Mouse (Mus musculus) A20 (cell line): ENCODE measurements around the gene Eif2b4.
"Not testable (repeated sequence)": the region's sequence is repeated elsewhere in the genome, so short reads cannot be mapped to it uniquely, and the experiment has no call there.

Experiments
- DNase-seq: peaks from one replicate; pipeline ENCODE4 v3.0.0-alpha.2; 2011; ENCODE audit warnings: low read depth, low spot score

The Eif2b4 gene

DNA sequence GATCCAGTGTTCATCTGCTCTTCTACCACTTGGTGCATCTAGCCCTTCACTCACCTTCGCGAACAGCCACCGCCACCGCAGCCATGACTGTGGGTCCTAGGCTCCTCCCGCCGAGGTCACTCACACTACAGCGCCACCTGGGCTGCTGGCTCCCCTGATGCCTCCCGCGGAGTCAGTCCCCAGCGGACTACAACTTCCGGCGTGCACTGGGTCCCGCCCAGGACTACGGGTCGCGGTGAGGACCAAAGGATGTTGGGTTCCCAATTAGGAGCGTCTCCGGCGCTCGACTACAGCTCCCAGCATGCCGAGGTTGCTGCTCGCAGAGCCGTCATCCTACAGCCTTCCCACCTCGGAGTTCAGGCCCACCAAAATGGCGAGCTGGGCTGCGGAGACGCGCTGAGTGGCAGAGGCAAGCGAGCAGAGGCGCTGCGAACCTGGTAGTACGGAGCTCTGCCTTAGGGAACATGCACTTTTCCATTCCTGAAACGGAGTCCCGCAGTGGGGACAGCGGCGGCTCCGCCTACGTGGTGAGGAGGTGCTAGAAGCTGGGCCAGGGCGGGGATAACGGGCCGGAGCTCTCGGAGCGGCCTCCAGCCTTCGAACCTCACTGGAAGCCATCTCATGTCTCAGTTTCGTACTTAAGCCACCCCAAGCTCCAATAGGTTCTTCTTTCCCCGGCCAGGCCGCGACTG lies at the start of gene Eif2b4, which contains the start of gene Snx17:
Gene Eif2b4, minus strand, starts transcription at position 492 of the 692 bp plus-strand sequence.
Gene Snx17, plus strand, starts transcription at position 289 of the 692 bp plus-strand sequence.
- peak; percentile 99 for DNase-seq

DNA sequence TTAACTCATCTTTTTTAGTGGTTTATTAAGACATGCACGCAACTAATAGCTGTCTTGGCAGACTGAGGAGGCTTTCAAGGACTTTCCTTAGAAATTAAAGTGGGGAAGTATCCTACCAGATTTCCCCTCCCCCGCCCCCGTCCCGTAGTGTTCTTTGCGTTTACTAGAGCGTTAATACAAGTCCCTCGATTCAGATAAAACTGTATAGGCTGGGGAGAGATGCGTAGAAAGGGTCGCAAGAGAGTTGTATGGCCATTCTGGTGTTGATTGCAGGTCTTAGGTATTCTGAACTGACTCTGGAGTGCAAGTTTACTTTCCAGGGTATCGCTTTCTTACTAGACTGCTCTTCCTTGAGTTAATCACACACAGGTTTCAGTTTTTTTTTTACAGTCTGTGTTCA lies 49.0 kb upstream of the Eif2b4 start:
- no peak for DNase-seq

DNA sequence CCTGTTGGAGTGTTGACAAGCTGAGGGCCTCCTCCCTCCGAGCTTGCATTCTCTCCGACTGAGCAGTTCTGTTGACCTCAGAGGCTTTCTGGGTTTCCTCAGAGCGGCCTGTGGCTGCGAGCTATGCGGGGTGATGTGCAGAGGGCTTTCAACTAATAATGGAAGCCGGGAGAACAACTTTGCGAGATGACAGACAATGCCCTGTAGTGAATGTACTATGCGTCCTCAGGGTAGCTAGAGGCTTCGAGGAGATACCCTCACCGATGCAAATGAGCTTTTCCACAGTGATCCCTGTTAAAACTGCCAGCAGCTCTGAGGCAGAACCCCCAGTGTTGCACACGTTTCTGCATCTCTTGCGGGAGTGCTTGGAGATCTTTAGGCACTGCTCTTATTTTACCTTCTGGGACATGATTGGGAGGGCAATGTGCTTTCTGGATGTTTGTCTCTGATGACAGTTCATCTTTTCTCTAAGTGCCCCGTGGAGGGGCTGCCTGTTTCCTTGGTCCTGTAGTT lies 48.3 kb upstream of the Eif2b4 start:
- DNase-seq: no peak

DNA sequence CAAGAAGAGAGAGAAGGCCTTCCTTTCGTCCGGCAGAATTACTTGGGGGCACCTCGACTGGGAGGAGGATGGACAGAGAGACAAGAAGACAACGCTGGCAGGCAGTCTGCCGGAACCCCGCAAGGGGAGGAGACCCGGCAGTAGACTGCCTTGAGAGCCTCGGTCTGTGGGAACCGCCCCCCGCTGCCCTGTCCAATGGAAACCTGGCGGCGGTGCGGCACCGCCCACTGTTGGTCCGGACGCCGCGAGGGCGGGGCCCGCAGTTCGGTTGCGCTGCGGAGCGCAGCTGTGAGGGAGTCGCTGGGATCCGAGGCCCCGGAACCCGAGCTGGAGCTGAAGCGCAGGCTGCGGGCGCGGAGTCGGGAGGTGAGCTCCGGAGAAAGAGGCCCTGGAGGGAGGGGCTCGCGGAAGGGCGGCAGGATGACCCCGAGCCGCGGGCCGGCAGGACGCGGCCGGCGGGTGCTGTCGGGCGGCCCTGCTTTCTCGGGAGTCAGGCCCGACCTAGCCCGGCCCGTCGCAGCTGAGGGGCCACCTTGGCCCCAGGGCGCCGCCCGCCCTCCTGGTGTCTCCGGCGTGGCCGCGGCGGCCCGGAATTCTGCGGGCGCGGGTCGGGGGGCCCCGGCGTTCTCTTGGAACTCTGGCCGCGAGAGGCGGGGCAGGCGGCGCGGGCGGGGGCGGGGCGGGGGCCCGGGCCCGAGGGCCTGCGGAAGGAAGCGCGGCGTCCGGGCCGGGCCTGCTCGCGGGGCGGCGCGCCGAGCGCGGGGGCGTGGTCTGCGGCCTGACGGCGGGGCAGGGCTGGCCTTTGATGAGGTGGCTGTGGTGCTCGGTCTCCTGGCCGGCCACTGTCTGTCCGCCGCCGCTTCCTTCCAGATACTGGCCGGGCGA lies 47.6 kb upstream of the Eif2b4 start, which contains the start of the genes Nrbp1 and Gm9970:
Gene Nrbp1, plus strand, starts transcription at position 228 of the 885 bp plus-strand sequence.
Gene Gm9970, minus strand, starts transcription at position 596 of the 885 bp plus-strand sequence.
- DNase-seq: peak; percentile 98

DNA sequence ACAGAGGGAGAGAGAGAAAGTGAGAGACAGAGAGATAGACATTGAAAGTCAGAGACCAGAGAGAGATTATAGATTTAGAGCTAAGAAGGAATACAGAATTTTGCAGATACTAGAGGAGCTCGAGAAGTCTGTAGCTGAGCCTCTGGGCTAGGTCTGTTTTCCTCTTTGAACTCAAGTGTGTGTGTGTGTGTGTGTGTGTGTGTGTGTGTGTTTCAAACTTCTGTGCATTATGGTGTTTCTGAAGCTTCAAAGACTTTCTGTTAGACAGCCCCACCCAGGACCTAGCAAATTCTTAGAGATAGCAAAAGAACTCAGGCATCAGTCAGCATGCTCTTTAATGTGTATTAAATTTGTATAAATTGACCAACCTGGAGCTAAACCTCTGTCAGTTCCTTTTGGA lies 33.4 kb upstream of the Eif2b4 start:
- DNase-seq: no peak

DNA sequence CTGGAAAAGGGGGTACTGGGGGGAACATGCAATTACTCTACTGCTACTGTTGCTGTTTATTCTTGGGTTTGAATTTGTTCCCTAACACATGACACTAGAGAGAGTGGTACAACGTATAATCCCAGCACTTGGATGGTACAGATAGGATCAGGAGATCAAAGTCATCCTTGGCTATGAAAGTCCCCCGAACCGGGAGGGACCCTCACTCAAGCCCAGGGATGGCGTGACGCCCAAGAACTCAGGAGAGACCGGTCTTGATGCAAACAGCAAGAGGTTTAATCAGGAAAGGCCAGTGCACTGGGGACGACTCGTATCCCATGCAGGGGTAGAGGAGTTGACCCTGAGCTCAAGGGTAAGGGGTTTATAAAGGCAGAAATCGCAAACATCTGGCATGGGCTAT lies 29.5 kb upstream of the Eif2b4 start:
- DNase-seq: no peak

DNA sequence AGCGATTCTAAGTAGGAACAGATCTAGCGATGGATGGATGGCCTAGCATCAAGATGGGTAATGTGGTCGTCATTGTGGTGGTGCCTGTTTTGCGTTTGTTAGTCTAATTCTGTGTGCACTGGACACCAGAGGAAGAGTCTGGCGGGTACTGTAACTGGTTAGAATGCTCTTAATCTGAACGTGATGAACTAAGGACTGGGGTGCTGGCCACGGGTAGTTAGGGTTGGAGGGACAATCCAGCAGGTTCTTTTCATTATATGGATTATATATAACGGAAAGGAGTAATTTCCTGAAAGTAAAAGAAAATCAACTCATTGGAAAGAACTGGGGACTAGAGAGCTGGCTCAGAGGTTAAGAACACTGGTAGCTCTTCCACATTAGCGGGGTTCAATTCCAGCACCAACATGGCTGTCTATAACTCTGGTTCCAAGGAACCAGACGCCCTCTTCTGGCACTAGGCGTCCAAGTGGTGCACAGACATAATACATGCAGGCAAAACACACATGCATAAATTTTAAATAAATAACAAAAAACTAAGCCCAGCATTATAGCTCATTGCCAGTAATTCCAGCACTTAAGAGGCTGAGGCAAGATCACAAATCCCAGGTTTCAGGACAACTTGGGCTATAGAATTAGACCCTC lies 28.2 kb upstream of the Eif2b4 start:
- peak; percentile 87 for DNase-seq

DNA sequence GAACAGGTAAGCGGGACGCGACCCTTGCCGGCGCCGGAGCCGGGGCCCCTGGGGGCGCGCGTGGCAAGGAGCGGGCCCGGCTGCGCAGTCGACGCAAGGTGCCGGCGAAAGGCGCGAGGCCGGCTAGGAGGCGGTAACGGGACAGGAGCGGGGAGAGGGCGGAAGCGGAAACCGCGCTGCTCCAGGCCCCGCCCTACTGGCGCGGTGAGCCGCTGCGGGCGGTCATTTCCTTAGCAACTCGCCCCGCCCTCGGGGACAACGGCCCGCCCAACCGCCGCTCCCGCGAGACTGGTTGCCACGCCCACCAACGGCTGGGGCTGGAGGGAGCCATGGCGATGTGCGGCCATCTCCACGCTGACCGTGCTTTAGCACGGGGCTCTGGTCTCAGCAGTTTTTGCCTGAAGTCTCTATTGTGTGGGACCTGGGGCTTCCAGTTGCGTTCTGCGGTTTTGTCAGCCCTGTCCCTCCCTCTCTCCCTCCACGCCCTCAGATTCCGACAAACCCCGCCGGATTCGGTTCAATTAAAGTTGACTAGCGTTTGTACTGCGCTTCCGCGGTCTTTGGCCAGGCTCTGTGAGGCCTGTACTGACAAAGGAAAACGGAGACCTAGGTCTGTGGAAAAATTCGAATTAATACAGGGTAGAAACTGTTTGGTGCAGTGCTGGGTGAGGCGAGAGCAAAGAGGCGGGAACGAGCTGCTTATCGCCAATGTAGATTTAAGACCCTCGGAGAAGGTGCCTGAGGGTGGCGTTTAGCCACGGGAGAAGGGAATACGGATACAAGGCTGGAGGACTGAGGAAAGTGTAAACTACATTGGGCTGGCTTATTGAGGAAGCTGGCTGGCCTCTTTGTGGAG lies 27.4 kb upstream of the Eif2b4 start, which contains the start of gene Ppm1g:
Gene Ppm1g, minus strand, starts transcription at position 240 of the 856 bp plus-strand sequence.
- DNase-seq: peak; percentile 97

DNA sequence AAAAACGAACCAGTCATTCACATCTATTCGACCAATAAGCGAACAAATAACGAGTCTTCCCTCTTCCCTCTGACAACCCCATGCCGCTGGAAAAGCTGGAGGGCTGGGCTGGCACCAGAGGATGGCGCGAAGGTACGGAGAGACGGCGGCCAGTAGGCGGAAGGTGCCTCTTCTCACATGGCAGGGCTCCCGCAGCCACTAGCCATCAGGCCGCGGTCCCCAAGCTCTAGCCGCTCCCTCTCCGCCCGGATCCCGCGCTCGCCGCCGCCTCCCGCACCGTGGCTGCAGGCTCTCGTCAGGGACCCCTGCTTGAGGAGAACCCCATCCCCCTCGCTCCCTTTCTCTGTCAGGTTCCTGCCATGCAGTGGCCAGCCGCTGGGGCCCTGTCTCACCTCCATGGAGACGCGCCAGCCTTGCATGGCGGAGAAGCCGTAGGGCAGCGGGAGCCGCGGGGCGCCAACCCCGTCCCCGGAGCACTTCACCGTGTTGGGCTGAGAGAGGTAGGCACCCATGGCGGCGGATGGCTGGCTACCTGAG lies 26.7 kb upstream of the Eif2b4 start:
- DNase-seq: no peak

DNA sequence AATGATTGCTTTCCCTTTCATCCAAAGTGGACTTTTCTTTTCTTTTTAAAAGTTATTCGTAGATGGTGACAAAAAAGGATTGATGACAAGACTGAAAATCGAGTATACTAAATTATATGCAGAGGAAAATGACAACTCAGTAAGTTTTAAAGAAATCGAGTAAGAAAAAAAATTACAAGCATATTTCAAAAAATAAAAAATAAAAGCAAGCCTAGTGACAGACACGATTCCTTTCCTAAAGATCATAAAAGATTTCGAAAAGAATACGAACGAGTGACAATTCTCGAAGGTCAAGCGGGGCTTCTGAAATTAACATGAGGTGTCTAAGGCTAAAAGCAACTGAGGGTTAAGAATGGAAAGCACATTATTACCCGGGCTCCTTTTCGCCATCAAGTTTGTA lies 26.2 kb upstream of the Eif2b4 start:
- peak; percentile 28 for DNase-seq

DNA sequence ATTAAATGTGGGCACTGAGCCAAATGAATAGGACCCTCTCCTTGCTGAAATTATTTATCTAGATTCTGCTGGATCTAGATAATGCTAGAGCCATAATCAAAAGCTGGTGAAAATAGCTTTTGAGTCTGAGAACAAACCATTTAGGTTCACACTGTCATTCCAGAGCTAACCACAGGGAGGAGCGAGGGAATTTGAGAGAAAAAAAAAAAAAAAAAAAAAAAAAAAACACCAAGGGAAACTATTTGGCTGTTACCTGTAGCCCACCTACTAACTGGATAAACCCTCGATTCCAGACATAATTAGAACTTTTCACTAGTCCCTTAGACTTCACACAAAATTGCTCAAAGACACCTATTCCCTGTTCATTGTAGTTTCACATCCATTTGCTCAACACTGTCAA lies 25.8 kb upstream of the Eif2b4 start:
- peak; percentile 38 for DNase-seq

DNA sequence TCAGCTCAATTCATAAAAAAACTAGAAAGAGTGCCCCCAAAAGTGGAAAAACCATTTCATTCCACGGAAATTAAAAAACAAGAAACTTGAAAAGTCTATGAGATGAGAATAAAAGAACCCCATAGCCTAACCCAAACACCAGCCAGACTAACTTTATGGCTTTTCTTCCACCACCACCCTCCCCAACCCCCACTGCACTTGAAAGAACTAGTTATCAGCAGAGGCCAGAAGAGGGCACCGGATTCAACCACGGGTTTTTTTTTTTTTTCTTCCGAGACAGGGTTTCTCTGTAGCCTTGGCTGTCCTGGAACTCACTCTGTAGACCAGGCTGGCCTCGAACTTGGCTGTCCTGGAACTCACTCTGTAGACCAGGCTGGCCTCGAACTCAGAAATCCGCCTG lies 25.1 kb upstream of the Eif2b4 start:
- peak; percentile 62 for DNase-seq

DNA sequence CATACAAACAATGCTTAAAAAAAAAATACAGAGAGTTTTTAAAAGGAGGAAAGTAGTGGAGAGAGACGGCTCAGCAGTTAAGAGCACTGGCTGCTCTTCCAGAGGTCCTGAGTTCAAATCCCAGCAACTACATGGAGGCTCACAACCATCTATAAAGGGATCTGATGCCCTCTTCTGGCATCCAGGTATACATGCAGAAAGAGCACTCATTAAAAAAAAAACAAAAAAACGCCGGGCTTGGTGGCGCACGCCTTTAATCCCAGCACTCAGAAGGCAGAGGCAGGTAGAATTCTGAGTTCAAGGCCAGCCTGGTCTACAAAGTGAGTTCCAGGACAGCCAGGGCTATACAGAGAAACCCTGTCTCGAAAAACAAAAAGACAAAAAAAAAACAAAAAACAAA lies 23.3 kb upstream of the Eif2b4 start:
- DNase-seq: not testable (repeated sequence)

DNA sequence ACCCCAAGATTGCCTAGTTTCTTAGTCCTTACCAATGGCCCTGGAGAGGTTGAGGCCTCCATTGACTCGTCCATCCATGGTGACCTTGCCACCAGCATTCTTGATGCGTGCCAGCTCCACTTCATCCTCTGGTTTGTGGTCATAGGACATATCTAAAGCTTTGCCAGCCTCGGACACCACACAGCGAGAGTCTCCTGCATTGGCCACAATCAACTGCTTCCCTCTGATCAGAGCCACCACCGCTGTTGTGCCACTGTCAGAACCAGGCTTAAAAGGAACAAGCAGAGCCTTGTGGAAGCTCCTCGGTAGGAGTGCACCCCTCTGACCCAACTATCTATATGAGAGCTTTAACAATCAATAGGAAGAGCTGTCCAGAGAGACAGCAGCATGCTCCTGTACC lies 11.2 kb upstream of the Eif2b4 start:
- no peak for DNase-seq

DNA sequence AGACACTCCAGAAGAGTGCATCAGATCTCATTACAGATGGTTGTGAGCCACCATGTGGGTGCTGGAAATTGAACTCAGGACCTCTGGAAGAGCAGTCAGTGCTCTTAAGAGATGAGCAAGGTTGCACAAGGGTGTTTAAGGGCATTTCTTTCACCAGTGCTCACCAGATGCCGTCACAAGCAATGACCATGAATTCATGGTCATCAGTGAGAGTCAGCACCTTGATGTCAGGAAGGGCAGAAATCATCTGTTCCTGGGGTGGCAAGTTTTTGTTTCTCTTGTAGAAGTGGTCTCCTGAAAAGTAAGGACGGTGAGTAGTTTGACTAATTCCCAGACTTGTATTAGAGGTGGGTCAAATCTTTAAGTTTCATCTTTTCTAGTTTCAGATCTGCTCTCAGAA lies 10.6 kb upstream of the Eif2b4 start:
- no peak for DNase-seq

DNA sequence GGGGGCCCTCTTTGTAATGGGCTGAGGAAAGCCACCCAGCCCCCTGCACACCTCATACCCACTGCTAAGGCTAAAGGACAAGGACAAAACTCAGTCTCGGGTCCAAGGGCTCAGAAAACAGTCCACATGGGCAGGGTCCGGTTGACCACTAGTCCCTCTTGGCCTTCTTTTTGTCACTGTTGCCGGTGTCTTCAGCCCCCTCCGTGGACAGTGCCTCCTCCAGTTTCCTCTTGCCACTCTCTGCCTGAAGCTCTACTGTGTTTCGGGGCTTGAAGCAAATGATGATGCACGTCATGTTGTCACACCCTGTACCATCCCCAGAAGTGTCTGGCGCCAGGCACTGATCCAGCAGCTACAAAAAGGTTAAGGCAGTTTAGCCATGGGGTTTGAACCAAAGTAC lies 9.7 kb upstream of the Eif2b4 start:
- no peak for DNase-seq

DNA sequence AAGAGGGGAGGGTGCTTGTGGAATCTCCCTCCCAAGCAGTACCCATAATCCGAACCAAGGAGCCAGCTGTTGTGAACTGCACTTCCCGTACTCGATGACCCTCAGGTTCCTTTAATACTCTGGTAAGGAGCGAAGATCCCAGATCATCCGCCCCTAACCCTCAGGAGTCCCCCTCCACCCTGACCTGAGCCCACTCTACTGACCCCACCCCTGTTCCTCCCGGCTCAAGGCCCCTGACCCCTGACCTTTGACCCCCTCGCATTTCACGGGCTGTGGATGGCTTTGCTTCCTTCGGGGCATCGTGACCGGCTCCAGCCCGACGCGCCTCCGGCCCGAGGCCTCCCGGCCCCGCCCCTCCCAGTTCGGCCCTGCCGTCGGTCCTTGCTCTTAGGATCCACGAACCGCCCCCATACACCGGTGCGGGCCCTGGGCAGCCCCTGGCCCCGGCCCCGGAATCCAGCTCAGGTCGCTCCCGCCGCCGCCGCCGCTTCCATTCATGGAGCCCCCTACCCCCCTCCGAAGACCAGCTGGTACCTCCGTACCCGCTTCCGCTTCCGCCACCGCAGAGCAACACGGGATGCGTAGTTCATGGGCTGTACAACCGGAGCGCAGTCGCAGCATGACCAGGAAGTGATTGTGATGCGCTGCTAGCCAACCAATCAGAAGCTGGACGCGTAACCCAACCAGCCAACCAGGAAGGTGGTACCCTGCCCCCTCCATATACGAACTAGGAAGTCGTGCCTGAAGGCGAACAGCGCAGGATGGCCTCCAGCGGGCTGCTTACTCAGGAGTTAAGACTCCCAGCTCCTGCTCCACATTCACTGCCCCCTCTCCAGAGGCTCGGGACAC lies 8.7 kb upstream of the Eif2b4 start, which contains the start of gene Zfp513:
Gene Zfp513, minus strand, starts transcription at position 562 of the 849 bp plus-strand sequence.
- DNase-seq: peak; percentile 98

DNA sequence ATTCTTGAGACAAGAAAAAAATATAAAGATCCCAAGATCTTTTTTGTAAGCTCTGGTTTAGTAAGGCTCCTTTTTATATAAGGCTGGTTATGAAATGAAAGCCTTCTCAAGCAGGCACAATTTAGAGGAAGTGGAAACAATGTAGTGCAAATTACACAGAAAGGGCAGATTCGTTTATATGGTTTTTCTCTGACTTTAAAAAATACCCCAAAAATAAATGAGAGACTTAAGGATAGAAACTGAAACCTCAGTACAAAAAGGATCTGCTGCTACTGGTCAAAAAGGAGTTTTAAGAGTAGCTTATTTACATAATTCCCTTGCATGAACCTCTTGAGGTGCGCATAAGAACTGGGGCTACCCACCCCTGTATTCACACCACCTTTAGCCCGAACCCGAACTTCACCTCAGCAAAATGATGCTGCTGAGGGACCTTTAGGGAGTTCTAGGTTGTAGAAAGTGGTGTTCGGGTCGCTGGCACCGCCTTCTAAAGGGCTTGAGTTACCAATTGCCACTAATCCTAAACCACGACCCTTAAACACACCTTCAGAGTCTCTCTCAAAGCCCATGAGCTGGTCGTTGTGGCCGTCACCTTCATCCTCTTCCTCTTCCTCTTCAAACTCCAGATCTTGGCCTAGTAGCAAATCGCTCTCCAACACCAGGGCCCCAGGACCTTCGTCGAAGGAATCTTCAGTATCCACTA lies 8.0 kb upstream of the Eif2b4 start:
- peak; percentile 87 for DNase-seq

DNA sequence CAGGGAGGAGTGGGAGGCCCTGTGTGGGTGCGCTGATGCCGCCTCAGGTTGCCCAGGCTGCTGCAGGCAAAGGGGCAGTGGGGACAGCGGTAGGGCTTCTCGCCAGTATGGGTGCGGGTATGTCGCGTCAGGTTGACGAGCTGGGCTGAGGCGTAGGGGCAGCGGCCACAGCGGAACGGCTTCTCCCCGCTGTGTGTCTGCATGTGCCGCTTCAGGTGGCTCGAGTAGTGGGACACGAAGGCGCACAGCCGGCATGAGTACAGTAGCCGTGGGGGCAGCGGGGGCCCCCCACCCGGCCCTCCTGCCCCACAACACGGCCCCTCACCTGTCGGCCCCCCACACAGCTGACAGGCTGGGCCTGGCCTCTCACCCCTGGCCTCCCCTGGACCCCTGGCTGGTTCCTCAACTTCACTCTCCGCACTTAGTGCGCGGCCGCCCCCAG lies 7.1 kb upstream of the Eif2b4 start:
- DNase-seq: peak; percentile 57
